Mouse (Mus musculus): Measurements from ENCODE around the gene Fbln2.

GRCm38 (mm10) chr6:91288251-91288785 is 76.1 kb downstream of the Fbln2 start:
- TF ChIP-seq CTCF (IDR thresholded peaks at IDR 0.05; ENCODE audit: low read depth, low read length): no peak
- no peak for TF ChIP-seq POLR2AphosphoS5 (IDR thresholded peaks at IDR 0.05; ENCODE audit: insufficient replicate concordance, low read depth, low read length)
- no peak for TF ChIP-seq GATA2 (IDR thresholded peaks at IDR 0.05; ENCODE audit: borderline replicate concordance, low read depth, low read length)
- TF ChIP-seq GATA1 (IDR thresholded peaks at IDR 0.05; ENCODE audit: borderline replicate concordance, low read length): no peak
